Mouse (Mus musculus) ovary, postnatal 10 days (tissue): Measurements from ENCODE around the gene 1700016H13Rik.

Experiments used
- DNase-seq: peaks from one replicate; pipeline ENCODE4 v3.0.0; 2022; ENCODE audit warnings: low spot score

1700016H13Rik gene

DNA sequence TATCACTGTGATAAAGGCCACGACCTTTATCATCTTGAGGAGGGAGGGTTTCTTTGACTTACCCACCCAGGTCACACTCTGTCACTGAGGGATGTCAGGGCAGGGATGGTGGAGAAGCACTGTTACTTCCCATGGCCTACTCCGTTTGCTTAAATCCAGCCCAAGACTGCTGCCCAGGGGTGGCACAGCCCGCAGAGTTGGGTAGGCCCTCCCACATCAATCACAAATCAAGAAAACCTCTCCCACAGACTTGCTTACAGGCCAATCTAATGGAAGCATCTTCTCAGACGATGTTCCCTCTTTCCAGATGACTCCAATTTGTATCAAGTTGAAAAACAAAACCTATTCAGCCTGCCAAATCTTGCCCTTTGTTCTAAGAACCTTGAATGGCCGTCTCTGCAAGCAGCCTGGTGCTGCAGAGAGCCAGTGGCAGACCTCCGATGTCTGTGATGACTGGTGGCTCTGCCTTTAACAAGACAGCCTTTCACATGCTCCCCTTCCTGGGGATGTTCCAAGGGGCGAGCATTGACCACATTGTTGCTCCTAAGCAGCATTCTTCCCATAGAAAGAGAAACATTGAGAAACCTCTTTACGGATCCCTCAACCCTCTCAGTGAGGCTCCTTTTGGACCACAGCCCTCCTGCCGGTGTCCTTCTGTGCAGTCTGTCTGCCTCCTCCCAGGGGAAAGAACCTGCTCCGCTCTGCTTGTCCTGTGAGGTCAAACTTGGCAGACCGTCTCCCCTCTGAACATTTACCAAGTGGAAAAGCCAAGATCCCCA is 52.5 kb downstream of the 1700016H13Rik start:
- no peak for DNase-seq

DNA sequence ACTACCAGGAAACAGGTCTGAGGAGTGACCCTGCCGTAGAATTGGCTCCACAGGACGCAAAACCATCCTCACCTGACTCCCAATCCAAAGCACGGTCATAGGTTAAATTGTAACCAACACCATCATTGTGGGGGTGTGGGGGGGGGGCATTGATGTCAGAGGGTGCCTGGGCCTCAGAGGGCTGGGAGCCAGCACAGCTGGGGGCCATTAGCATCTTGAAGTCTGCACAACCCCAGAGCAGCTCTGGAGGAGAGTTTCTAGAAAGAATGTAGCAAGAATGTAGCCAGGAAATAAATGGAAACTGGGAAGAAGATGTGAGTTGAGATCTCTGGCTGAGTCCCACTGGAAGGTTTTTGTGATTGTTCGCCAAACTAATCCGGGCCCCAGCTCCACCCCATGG is 56.9 kb downstream of the 1700016H13Rik start:
- no peak for DNase-seq

DNA sequence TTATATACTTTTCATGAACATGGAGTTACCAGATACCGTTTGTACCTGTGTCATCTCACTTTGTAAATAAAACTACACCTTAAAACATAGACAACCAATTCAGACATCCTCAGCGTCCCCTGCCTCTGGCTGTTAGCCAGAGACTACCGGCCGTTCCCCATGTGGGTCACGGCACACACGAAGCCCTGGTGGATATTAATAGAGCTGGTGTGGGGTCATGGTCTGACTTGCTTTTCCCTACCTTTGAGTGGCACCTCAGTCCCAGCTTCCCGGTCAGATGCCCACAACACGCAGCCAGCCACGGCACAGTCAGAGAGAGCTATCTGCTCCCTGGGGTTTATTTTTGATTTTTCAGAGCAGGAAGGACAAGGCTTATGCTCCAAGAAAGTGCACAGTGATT is 57.5 kb downstream of the 1700016H13Rik start:
- DNase-seq = no peak
